Mouse (Mus musculus) liver, embryonic 11.5 days (tissue): ENCODE measurements around the gene Hpd. TPM values are rescaled to one million over a fixed set of nuclear protein-coding genes. Genes with fewer than 3 reads are reported as not detected.

Experiments used
- ATAC-seq: fragments of 200-750 bp; cut with Nextera tagmentation; replicated peaks from 2 replicates; pipeline ENCODE4 v1.8.0; 2017; ENCODE audit warnings: moderate number of reproducible peaks, mild to moderate bottlenecking, moderate TSS enrichment, moderate library complexity; ENCODE audit not compliant: low FRiP score
- DNase-seq: peaks from one replicate; pipeline ENCODE4 v3.0.0-alpha.2; 2017; ENCODE audit warnings: low spot score
- H3K27ac ChIP-seq: fragments of 300-500 bp; sonication (generic); 2 replicates; pipeline ENCODE4 v1.5.1; 2014; ENCODE audit warnings: mild to moderate bottlenecking, low read depth, low read length, control low read depth
- H3K27me3 ChIP-seq: fragments of 300-500 bp; sonication (generic); replicated peaks from 2 replicates; pipeline ENCODE4 v1.6.1; 2014; ENCODE audit warnings: low read length, mixed read lengths; ENCODE audit not compliant: control insufficient read depth, insufficient read depth
- H3K36me3 ChIP-seq: fragments of 300-500 bp; sonication (generic); 2 replicates; pipeline ENCODE4 v1.6.1; 2014; ENCODE audit warnings: mild to moderate bottlenecking, low read length, moderate library complexity, mixed read lengths; ENCODE audit not compliant: control insufficient read depth, insufficient read depth
- H3K4me1 ChIP-seq: fragments of 300-500 bp; sonication (generic); replicated peaks from 2 replicates; pipeline ENCODE4 v1.6.1; 2014; ENCODE audit warnings: low read length, mixed read lengths; ENCODE audit not compliant: control insufficient read depth, insufficient read depth
- H3K4me2 ChIP-seq: fragments of 300-500 bp; sonication (generic); 2 replicates; pipeline ENCODE4 v1.6.1; 2014; ENCODE audit warnings: mild to moderate bottlenecking, control low read depth, moderate library complexity
- H3K4me3 ChIP-seq: fragments of 300-500 bp; sonication (generic); 2 replicates; pipeline ENCODE4 v1.5.1; 2014; ENCODE audit warnings: low read depth, low read length, control low read depth
- H3K9ac ChIP-seq: fragments of 300-500 bp; sonication (generic); 2 replicates; pipeline ENCODE4 v1.6.1; 2014; ENCODE audit warnings: low read depth, low read length, control low read depth
- H3K9me3 ChIP-seq: fragments of 300-500 bp; sonication (generic); 2 replicates; pipeline ENCODE4 v1.6.1; 2016; ENCODE audit warnings: low read length, inconsistent platforms, mixed read lengths; ENCODE audit not compliant: control insufficient read depth
- WGBS: fragments of 180-500 bp; shearing (Covaris S2); extraction: QIAGEN DNeasy Blood & Tissue Kit; methylation state at CpG from one replicate; pipeline ENCODE4 v1.1.7; 2014; 5-methylcytosine and 5-hydroxymethylcytosine counted together
- polyA plus RNA-seq: library from polyadenylated mRNA; unstranded; fragments of >200 nt; fragmentation: Nextera tagmentation; extraction: Ambion mirVana; gene quantifications from 2 replicates; pipeline ENCODE4 v1.2.1, GENCODE M21; 2014

Gene Hpd
- polyA plus RNA-seq, 1 experiment from 2014 or later, result 2.5 TPM

DNA sequence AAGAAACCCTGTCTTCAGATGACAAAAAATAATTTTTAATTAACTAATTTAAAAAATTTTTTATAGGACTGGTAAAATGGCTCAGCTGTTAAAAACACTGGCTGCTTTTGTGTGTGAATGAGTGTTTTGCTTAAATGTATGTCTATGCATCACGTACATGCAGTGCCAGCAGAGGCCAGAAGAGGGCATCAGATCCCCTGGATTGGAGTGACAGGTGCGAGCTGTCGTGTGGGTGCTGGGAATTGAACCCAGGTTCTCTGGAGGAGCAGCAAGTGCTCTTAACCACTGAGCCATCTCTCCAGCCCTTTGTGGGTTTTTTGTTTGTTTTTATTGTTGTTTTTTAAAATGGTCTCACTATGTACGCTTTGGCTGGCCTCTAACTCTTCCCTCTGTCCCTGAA lies 60.3 kb downstream of the Hpd start:
- Histone ChIP-seq H3K4me2 (no peak overlapping the region), H3K9me3 (no peaks in the 10 kb centered on the region), H3K27me3 (no peaks in the 10 kb centered on the region), H3K36me3 (no peaks in the 10 kb centered on the region), H3K27ac (no peak overlapping the region), H3K4me1 (peaks cover 19% of the 10 kb centered on the region), H3K4me3 (no peak overlapping the region), H3K9ac (no peak overlapping the region)
- 83% methylated on average over 4 of the region's 4 CpGs for WGBS
- DNase-seq (no peak), ATAC-seq (no peak)

Other genes with a start within 250 kb of the Hpd start
- 46.8 and 48.8 TPM in 2 replicates for gene Kdm2b, start 192.9 kb downstream of the Hpd start, polyA plus RNA-seq
- gene Orai1, start 167.7 kb downstream of the Hpd start, polyA plus RNA-seq, result 8.6 and 9.6 TPM in 2 replicates
- not detected in 2 replicates for gene Morn3, start 135.7 kb downstream of the Hpd start, polyA plus RNA-seq
- 24.3 and 24.8 TPM in 2 replicates for gene Tmem120b, start 114.3 kb downstream of the Hpd start, polyA plus RNA-seq
- 4.6 and 4.8 TPM in 2 replicates for gene Rhof, start 50.0 kb downstream of the Hpd start, polyA plus RNA-seq
- gene Setd1b, start 40.5 kb downstream of the Hpd start, polyA plus RNA-seq, result 7.9 and 9.6 TPM in 2 replicates
- 103 TPM in 2 replicates for gene Psmd9, start 13.3 kb downstream of the Hpd start, polyA plus RNA-seq
- gene Wdr66, start 69.4 kb upstream of the Hpd start, polyA plus RNA-seq, result 0.12 and 0.40 TPM in 2 replicates
- 18.2 and 21.1 TPM in 2 replicates for gene Bcl7a, start 161.1 kb upstream of the Hpd start, polyA plus RNA-seq
- gene Mlxip, start 212.1 kb upstream of the Hpd start, polyA plus RNA-seq, result 13.7 and 14.0 TPM in 2 replicates